Mouse (Mus musculus): Measurements from ENCODE around the gene Rab3il1.

Rab3il1 gene

DNA sequence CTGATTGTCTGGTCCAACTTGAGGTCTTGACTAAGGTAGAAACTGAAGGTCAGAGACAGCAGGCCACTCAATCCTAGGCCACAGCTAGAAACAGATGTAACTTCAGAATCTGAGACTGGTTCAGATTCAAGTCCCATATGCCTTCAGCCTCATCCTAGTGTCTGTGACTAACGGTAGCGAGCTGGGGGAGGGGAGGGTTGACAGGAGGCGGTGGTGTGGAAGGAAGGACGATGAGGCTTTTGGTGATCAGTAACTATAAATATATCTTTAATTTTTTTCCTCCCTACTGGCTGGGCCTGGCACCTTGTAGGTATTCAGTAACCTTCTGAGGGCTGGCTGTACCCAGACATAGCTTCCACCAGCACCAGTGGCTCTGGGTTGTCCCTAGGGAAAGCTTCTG is 14.0 kb downstream of the Rab3il1 start:
- no peak for DNase-seq

DNA sequence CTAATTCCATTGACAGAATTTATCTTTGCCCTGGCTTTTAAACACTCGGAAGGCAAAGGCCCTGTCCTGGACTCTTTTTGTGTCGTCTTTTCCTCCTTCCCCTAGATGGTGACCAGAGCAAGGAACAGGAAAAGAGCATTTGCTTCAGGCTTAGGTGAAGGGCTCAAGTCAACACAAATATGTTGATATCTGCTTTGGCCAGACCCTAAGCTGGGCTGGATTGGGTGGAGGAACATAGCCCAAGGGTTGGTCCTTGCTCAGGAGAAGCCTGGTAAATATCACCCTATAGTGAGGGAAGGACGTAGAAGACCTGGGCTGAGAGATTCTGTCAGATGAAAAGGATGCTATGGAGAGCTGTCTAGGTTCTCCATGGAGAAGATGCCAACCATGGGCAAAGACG is 14.7 kb downstream of the Rab3il1 start:
- DNase-seq, result no peak

DNA sequence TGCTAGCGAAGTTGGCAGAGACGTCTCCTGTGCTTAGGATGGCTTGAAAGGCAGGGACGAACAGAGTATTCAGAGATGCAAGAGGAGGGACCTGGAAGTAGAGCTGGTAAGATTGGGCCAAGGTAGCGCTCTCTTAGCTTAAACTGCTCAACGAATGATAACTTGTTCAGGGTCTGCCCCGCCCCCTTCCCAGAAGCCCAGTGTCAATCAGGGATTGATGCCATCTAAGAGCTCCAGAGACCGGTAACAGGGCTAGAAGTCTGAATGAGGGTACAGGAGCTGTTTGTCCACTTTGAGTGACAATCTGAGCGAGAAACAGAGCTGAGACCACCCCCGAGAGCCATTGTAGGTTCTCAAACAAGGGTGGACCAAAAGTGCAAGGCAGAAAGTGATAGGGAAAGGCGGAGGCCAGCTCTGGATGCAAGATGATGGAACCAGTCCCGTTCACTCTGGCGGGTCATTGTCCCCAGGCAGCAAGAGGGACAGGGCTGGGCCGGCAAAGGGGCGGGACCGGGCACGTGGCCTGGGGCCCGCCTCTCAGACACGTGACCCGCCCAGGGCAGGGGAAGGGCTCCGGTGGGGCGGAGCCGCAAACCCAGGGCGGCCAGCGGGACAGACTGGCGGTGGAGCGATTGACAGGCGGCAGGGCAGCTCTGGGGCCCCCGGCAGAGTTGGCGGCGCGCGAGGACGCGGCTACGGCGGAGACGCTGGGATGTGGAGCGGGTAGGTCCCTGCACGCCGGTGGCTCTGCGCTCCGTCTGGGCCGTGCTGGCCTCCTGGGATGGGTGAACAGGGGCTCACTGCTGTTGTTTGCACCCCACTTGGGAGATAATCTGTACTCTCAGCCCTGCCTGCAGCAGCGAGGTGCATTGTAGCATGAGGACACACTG is 16.4 kb downstream of the Rab3il1 start:
- peak; percentile 63 for DNase-seq

DNA sequence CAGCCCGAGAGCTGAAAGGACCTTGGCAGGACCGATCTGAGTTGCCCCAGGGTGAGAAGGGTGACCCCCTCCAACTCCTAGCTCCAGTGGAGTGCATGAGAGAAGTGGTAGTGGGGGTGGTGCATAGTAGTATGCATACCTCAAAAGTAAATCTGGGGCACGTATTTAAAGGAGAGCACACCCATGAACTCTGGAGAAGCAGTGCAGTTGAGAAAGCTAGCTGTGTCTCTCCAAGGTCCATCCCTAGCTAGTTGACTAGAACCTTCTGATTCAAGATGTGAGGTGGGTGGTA is 17.0 kb downstream of the Rab3il1 start:
- DNase-seq, result no peak

DNA sequence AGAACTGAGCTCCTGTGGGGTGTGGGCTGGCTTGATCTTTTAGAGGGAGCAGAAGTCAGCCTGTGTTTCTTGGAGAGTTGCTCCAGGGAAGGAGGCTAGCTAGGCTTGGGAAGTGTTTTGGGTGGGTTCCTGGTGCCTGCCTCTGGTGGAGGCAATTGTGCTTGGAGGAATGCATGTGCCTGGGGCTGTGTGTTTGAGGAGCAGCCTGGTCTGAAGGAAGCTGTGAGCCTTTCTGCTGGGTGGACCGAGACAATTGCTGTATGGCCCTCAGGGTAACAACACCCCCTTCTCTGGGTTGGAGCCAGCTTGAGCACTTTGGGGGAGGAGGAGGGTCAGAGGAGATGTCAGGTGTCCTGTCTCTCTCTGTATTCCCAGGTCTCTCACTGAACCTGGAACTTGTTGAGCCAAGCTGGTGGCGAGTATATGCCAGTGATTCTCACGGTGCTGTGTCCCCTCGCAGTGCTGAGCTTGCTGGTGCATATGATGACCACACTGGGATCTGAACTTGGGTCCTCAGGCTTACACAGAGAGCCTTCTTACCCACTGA is 17.8 kb downstream of the Rab3il1 start:
- no peak for DNase-seq

DNA sequence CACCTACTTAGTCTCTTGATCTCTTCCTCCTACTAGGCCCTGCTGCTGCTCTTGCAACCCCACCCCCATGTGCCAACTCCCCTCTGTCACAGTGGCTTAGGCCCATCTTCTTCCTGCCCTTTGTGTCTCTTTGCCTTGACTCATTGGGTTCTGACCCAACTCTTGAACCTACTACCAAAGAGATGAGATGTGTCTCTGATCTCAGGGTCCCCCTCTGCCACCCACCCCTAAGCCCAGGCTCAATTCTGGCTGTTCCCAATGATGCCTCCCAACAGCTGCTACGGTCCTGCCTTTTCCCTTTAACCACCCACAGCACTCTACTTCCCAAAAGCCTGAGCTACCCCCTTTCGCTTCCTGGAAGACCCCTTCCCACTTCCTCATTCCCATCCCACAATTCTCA is 20.5 kb downstream of the Rab3il1 start:
- no peak for DNase-seq

DNA sequence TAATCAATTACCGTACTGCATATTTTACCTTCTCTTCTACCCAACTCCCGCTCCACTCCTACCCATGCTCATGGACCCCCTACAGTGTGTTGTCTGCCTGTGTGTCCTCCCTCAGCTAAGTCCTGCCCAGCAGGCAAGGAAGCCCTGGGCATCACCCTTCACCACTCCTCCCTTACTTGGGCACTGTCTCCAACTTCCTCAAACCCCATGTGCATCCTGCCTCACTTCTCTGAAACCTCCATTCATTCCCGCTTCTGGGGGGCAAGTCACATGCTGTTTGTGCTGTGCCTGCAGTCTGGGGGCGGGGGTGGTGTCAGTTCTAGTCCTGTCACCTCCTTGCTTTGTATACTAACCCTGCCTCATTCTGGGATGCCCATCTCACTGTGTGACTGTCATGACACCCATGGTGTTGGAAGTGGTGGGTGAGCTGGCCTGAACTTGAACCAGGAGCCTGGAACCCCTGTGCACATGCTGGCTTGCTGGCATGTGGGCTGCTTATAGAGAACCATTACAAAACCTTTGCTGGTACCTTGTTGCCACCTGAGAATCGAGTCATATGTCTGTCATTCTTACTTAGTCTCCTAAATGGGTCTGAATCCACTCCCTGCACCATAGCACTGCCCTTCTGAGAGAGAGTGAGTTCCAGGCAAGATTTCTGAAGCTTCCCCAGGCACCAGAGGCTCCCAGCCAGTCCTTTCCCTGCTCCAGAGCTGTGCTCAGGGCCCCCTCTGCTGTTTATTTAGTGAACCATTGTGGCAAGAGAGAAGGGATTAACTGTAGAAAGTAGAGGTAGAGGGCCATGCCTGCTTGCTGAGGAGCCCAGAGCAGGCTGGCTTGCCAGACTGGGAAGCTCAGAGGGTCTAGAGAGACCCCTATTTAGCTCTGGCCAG is 21.2 kb downstream of the Rab3il1 start:
- DNase-seq, result no peak

DNA sequence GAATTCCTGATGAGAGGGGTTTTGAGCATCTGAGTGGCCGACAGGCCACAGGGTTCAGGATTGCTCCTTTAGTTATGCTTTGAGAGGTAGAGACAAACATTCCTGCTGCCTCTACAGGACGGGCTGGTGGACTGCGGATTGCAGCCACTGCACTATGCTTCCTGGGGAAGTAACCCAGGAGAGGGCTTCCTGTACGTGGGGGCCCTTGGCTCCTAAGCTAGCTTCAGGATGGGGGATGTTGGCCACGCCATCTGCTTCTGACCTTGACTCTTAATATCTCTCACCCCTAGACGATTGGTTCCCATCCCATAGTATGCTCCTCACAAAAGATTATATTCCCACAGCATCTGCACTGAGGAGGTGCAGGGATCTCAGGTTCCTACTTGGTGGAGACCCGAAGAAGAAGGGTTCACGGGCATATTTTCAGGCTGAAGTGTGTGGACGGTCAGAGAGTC is 21.9 kb downstream of the Rab3il1 start:
- no peak for DNase-seq

DNA sequence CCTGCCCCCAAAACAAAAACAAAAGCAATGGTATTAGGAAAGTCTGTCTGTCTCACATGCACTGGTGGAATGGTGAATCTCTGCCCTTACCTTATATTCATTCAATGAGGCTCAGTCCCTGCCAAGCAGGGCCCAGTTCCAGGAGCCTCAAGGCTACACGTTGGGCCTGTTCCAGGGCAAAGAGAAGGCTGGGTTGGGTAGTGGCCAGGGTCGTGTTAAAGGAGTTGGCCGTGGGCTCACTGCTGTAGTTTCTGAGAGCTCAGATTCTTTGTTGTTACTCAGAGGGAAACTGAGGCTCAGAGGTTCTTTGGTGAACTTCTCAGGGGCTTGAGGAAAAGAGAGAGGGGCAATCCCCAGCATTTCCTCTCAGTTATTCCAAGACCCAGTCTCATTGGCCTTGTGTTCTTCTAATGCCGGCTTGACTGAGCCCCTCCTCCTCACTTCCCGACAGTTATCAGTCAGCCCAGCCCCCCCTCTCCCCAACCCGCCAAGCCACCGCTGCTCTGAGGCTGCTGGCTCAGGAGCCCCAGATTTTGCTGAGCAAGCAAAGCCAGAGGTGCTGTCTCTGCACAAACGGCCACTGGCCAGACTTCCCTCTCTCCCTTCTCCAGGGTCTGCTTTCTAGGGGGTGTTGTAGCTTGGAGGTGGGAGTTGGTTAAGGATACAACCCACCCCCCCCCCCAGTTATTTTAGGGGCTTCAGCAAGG is 23.9 kb downstream of the Rab3il1 start:
- no peak for DNase-seq

DNA sequence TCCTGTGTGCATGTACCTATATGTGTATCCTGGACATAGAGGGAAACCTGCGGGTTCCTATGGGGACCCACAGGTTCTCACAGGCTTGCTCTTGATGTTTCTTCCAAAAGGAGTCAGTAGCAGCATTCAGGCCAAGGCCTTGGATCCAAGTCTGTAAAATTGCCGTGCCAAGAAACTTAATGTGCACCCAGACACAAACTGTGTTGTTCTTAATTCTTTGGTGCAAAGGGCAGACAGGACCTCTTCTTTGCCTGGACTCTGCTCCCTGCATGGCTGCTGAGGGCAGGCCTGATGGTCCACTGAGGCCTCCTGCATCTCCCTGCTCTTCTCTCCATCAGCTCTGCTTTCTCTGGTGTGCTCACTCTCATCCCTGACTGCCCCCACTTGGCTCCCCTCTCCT is 28.3 kb downstream of the Rab3il1 start:
- DNase-seq, result no peak

DNA sequence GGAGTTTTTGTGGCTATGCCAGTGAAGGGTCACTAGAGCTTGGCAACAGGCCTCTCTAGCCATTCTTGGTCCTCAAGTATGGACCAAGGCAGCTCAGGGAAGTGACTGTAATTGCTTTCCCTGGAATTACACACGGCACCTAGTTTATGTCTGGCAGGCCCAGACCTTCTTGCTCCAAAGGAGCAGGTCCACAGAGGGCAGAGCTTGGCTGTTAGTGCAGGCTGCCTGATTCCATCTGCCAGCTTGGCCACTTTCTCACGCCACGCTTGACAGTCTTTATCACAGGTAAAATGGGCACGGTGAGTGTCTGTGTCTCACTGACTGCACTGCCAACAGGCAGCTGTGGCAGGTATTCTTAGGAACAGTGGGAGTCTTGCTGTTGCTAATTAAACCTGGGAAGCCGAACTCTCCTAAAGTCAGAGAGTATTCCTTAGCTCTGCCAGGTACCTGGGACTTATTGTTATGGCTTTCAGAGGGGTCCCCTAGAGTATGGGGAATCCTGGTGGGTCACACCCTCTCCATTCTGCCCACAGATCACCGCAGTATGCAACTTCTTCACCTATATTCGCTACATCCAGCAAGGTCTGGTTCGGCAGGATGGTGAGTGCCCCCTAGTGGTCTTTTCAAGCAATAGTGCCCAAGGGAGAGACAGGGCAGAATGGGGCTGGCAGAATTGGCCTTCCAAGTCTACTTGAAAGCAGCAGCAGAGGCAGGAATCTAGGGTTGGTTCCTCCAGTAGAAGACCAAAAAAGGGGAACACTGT is 31.9 kb downstream of the Rab3il1 start:
- peak; percentile 66 for DNase-seq

DNA sequence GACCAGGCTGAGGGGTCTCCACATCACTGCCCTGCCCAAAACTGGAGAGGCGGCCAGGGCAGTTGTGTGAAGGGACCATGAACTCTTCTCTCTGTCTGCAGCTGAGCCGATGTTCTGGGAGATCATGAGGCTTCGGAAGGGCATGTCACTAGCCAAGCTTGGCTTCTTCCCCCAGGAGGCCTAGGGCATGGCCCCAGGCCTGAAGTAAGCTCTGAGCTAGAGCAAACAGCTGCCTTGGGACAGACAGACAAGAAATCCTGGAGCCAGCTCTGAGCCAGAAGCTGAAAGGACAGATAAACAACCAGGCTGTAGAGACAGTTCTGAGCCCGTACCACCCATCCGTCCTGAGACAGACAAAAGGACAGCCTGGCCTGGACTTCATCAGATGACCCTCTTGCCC is 32.9 kb downstream of the Rab3il1 start:
- DNase-seq, result no peak

DNA sequence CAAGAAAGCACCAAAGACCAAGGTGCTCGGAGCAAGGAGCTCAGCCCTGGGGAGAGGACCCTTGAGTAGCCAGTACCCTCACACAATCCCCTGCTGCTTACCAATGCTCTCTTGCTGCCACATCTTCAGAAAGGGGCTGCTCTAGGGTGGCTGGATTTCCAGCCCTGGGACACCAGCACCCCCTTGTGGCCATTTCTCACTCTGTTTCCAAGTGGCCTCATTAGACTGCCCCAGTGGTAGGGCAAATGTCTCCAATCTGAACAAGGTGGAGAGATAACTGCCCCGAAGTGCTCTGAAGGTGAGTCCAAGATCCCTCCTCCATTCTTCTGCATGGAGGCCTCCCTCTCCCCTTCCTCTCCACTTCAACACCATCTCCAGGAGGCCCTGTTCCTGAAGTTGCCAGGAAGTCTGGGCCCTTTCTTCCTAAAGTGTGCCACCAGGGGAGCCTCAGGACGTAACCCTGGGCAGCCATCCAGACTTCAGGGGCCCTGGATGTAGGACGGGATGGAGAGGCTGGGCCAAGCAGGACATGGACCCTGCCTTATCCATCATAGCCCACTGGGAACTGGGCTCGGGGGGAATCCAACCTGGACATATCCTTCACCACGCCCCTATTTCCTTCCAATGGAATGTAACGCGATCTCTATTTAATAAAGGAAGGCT is 33.4 kb downstream of the Rab3il1 start:
- peak; percentile 86 for DNase-seq

DNA sequence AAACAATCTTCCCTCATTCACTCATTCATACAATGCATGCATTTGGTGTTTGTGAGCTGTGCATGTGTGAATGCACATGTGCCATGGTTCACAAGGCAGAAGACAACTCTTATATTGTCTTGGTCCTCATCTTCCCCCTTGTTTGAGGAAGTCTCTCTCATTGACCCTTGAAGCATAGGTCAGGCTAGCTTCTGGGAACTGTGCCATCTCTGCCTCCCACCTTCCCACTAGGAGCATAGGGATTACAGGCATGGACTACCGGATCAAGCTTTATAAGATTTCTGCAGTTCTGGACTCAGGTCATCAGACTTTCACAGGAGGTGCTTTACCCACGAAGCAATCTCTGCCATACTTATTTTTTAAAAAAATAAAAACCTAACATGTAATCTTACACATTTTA is 36.1 kb downstream of the Rab3il1 start:
- no peak for DNase-seq

DNA sequence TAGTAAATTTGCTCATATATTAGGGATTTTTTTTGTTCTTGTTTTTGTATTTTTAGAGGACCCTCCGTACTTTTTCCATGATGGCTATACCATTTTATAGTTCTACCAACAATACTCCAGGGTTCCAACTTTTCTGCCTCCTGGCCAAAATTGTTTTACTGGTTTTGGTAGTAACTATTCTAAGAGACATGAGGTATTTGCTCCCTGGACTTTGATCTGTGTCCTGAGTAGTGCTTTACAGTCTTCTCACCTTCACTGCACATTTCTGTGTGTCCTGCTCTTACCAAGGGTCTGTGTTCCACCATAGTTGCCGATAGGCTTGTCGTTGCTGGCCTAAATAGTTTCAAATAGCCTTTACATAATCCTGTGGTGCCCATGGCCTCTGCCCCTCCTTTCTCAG is 36.9 kb downstream of the Rab3il1 start:
- DNase-seq, result no peak

DNA sequence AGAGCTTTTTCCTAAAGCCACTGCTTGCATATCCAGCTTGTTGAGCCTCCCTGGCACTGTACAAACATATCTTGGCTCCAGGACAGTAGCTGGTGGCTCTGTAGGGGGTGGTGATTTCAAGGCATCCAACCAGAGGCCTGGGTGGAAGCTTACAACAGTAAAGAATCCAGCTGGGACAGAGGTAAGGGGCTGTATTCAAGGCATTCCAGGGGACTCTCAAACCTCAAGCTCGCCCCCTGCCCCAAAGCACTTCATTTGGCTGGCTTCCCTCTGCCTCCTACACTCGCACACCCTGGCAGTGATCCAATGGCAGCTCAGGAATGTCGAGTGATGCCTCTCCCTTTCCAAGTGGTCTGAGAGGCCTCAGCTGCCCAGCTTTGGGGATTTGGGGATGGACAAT is 37.4 kb downstream of the Rab3il1 start:
- no peak for DNase-seq

DNA sequence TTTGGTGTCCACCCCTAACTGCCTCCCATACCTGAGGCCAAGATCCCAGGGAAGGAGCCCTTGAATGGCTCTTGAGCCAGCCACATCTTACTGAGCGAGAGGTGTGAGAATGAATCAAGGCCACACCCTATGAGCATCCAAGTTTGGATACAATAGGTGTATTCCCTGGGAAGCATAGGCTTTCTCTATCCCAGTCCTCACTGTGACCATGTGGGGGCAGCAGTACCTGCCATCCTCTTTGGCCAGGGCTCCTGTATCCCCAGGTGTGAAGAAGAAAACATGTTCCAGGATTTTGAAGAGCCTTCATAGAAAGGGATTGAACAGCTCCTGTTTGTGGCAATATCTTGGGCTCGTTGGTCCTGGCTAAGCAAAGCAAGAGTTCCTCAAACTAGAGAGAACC is 38.1 kb downstream of the Rab3il1 start:
- peak; percentile 22 for DNase-seq

DNA sequence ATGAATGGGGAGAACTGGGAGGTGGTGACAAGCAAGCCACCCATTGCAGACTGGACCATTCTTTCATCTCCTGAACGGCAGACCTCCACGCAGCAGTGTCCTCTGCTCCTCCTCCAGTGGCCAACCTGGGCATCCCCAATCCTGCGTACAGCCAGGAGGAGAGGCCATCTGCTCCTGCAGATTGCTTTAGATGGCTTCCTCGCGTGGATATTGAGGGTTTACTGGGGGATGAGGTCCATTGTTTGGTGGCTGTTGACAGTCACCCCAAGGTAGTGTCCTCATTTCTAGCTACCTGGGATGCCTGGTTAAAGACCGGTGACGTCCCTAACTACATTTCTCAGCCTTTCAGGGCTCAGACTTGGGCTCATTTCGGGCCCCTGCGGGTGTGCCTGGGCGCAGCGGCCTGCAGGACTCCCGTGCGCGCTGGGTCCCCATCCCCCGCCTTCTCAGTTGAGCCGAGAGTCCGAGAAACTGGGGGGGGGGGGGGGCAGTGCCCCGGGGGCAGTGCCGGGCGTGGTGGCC is 39.5 kb downstream of the Rab3il1 start:
- no peak for DNase-seq

DNA sequence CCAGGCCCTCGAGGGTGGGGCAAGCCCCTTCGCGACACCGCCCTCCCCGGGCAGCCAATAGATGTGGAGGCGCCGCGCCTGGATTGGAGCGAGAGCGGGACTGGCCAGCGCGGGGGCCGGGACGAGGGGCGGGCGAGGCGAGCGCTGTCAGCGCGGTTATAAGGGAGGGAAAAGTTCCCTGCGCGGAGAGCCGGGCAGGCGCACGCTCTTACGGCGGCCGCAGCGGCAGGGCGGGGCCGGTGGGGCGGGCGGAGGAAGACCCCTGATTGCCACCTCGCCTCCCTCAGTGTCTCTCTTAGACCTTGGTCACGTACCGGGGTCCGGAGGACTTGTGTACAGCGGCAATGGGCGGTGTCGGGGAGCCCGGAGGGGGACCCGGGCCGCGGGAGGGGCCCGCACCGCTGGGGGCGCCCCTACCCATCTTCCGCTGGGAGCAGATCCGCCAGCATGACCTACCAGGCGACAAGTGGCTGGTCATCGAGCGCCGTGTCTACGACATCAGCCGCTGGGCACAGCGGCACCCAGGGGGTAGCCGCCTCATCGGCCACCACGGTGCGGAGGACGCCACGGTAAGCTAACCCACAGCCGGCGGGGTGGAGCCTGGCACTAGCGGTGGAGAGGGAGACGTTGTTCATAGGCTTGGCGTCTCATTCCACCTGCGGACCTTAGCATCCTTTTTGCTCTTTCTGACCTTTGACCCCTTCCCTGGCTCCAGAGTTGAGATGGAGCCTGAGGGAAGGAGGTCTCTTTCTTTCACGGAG is 40.1 kb downstream of the Rab3il1 start, which contains the start of gene Fads3:
Gene Fads3, plus strand, starts transcription at position 182 of the 761 bp plus-strand sequence.
- peak; percentile 63 for DNase-seq

DNA sequence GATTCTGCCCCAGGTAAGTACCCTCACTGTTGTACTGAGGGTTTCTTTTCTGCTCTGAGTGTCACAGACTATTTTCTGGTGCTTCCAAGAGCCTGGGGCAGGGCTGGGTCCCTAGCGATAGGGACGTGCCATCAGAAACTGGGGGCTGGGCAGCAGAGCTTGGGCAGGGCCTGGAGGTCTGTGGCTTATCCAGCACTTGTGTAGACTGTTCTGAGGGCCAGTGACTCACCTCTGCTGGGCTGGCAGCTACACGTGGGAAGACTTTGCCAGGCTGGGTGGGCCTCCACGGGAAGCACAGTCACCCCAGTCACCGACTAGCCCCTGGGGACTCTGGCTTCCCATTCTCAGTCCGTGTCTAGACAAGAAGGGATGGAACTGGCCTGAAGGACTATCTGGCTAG is 40.8 kb downstream of the Rab3il1 start:
- no peak for DNase-seq

DNA sequence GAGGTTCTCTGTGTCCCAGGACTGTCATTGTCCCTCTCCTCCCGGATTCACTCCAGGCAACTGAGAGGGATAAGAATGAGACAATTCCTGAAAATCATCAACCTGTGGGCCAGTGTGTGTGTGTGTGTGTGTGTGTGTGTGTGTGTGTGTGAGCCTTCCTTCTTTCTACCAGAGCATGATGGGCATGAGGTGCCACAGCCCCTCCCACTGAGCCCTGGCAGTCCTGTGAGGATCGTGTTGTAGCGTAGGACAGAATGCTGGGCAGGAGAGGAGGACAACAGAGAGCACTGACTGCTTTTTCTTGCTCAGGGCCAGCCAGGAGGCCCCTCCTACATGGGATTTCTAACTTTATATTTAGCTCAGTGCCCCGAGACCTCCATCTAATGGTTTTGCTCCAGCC is 41.3 kb downstream of the Rab3il1 start:
- no peak for DNase-seq
